In genomic region chr6:39104631-39105030, GRCm38 (mm10) we compare ENCODE assay signal across 28 mouse cellular contexts. TPM values are rescaled to one million over a fixed set of nuclear protein-coding genes. Genes with fewer than 3 reads are reported as not detected.
"Had no signal": no experiment of that assay in that cellular context is flagged by ENCODE, and none has a peak within 500 bp of the region (broad histone marks: within the 10 kb centered on the region; RNA-seq: fewer than 3 reads in every experiment).

No protein-coding gene starts in this region.

- H3K4me2 ChIP-seq: embryonic facial prominence, embryonic 12.5 days; embryonic facial prominence, embryonic 13.5 days; embryonic facial prominence, embryonic 15.5 days; forebrain, embryonic 12.5 days; forebrain, embryonic 13.5 days; forebrain, embryonic 15.5 days had no signal

- ATAC-seq: forebrain, embryonic 13.5 days; forebrain, embryonic 14.5 days; forebrain, embryonic 15.5 days; forebrain, embryonic 16.5 days; forebrain, postnatal 0 days had no signal

- H3K27ac ChIP-seq: embryonic facial prominence, embryonic 10.5 days; embryonic facial prominence, embryonic 12.5 days; embryonic facial prominence, embryonic 13.5 days; embryonic facial prominence, embryonic 15.5 days; forebrain, embryonic 10.5 days; forebrain, embryonic 12.5 days; forebrain, embryonic 13.5 days; forebrain, embryonic 15.5 days; gastrocnemius, adult 2 months; heart, adult 2 months; heart, embryonic 10.5 days had no signal

- H3K9ac ChIP-seq: embryonic facial prominence, embryonic 12.5 days; embryonic facial prominence, embryonic 13.5 days; embryonic facial prominence, embryonic 15.5 days; forebrain, embryonic 12.5 days; forebrain, embryonic 13.5 days; forebrain, embryonic 15.5 days; forebrain, postnatal 0 days had no signal

- H3K9me3 ChIP-seq: embryonic facial prominence, embryonic 10.5 days; embryonic facial prominence, embryonic 12.5 days; embryonic facial prominence, embryonic 13.5 days; embryonic facial prominence, embryonic 15.5 days; forebrain, embryonic 10.5 days; forebrain, embryonic 12.5 days; forebrain, embryonic 13.5 days; forebrain, embryonic 15.5 days; heart, embryonic 10.5 days had no signal

- H3K4me1 ChIP-seq: embryonic facial prominence, embryonic 10.5 days; embryonic facial prominence, embryonic 12.5 days; embryonic facial prominence, embryonic 13.5 days; embryonic facial prominence, embryonic 15.5 days; forebrain, embryonic 10.5 days; forebrain, embryonic 12.5 days; forebrain, embryonic 13.5 days; forebrain, embryonic 15.5 days; heart, embryonic 10.5 days had no signal

- H3K36me3 ChIP-seq: embryonic facial prominence, embryonic 10.5 days; embryonic facial prominence, embryonic 12.5 days; embryonic facial prominence, embryonic 13.5 days; forebrain, embryonic 10.5 days; forebrain, embryonic 12.5 days; forebrain, embryonic 15.5 days; heart, embryonic 10.5 days had no signal

- DNase-seq: cerebellum, adult 8-10 months; cerebellum, adult 9-10 months; cerebellum, adult 9-11 months; cerebellum, postnatal 10 days; cerebellum, postnatal 14 days; cerebellum, postnatal 25 days; cerebellum, postnatal 36 days; embryo, embryonic 11 days; forebrain, postnatal 0 days; gastrocnemius, adult 2 months; gastrocnemius, postnatal 10 days; gastrocnemius, postnatal 14 days; gastrocnemius, postnatal 25 days; gastrocnemius, postnatal 36 days; heart, adult 18-20 months; heart, adult 2 months had no signal

- H3K4me3 ChIP-seq: embryonic facial prominence, embryonic 10.5 days; embryonic facial prominence, embryonic 12.5 days; embryonic facial prominence, embryonic 13.5 days; embryonic facial prominence, embryonic 15.5 days; erythroblast, embryonic 14.5 days; forebrain, embryonic 10.5 days; forebrain, embryonic 12.5 days; forebrain, embryonic 13.5 days; forebrain, embryonic 15.5 days; gastrocnemius, adult 2 months; heart, adult 2 months; heart, embryonic 10.5 days had no signal

- H3K27me3 ChIP-seq: embryonic facial prominence, embryonic 12.5 days; embryonic facial prominence, embryonic 13.5 days; embryonic facial prominence, embryonic 15.5 days; forebrain, embryonic 12.5 days; forebrain, embryonic 13.5 days; forebrain, embryonic 15.5 days had no signal

RNA-seq across cellular contexts. Expression of gene Parp12, which starts 13.5 kb away (rescaled TPM):
- polyA plus RNA-seq: erythroblast, embryonic 14.5 days had no signal
